Mouse (Mus musculus): ENCODE measurements around the gene 1700013G24Rik.

DNA sequence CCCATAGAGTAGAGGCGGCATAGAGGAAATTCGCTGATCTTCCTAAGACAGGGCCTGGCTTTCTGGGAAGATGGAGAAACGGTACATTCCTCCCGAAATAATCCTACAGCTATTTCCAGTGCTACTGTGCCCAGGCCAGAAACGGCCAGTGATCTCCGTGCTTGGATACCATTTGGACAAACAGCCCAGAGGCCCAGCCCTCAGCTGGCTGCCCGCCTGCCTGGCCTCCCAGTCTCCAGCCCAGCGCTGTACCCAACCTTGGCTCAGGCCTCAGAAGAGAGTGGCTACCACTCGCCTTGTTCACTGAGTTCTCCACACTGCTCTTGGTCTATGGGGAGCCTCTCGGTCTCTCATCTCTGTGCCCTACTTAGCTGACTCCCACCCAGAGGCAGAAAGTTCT lies 3.4 kb upstream of the 1700013G24Rik start:
- no peak for TF ChIP-seq CTCF (IDR thresholded peaks at IDR 0.05; ENCODE audit: control insufficient read depth, insufficient read depth, insufficient replicate concordance, low read depth, low read length)
- no peak for TF ChIP-seq POLR2A (IDR thresholded peaks at IDR 0.05; ENCODE audit: control insufficient read depth, low read depth, low read length)
